Mouse (Mus musculus) ES-CJ7 (cell line): ENCODE data around the gene Prpf38a.

Source experiments
- DNase-seq: peaks from one replicate; pipeline ENCODE4 v3.0.0; 2011; ENCODE audit warnings: low read depth, low spot score

Gene Prpf38a

GRCm38 (mm10) chr4:108578840-108579742, at the start of gene Prpf38a, which contains the start of gene Orc1:
Gene Prpf38a (minus strand): TSS chr4:108579336.
Gene Orc1 (plus strand): TSS chr4:108579423.
- DNase-seq, result peak; percentile 98

GRCm38 (mm10) chr4:108627066-108627465, 47.9 kb upstream of the Prpf38a start:
- no peak for DNase-seq

GRCm38 (mm10) chr4:108621504-108621903, 42.4 kb upstream of the Prpf38a start:
- DNase-seq, result peak; percentile 56

DNA sequence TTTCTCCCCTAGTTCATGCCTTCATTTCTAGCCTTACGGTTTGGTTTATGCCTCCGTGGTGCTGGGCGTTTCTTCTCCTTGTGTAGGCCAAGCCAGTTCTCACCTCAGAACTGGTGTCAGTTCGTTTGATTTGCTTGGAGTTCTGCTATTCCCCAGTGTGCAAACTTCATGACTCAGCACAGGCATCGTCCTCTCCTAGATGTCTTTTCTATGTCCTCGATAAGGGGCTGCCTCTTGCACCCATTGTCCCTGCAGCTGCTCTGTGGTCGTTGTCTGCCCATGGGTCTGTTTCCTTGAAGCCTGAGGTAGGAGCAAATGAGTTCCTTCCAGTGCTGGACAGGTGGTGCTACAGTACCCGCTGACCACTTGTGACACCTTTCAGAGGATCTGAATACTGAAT, 41.4 kb upstream of the Prpf38a start:
- peak; percentile 22 for DNase-seq

DNA sequence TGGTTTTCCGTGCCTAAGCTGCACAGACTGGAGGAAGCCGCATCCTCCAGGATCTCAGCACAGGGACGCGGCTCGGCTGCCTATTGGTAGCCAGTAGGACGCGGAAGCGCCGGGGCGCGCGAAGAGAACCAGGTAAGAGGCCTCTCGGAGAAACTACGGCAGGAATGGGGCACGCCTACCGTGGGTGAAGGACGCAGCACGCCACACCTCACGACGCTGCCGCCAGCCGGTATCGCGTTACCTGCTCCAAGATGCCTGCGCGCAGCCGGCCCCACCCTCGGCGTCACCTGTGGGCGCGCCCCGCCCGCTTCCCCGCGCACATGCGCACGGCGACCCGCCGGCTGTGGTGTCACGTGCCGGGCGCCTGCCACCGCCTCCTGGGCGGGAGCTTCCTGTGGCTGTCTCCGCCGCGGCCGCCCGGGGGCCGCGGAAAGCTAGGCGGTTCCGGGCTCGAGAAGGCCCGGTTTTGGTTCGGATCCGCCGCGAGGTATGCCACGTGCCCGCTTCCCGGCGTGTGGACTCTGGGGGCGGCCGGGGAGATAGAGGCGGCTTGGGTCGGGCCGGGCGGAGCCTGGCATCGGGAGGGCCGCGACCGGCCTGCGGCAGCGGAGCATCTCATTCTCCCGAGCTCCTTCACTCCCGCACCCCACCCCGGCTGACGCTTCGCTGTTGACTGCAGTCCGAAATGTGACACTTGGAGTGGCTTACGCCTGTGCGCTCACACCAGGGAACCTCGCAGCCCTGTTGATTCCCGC, 40.6 kb upstream of the Prpf38a start, which contains the start of gene Cc2d1b:
TSS of gene Cc2d1b (plus strand) at position 354 of the 755 bp plus-strand sequence.
- peak; percentile 97 for DNase-seq

- peak; percentile 50 for DNase-seq
Observed at GRCm38 (mm10) chr4:108619165-108619564, 40.0 kb upstream of the Prpf38a start.

DNA sequence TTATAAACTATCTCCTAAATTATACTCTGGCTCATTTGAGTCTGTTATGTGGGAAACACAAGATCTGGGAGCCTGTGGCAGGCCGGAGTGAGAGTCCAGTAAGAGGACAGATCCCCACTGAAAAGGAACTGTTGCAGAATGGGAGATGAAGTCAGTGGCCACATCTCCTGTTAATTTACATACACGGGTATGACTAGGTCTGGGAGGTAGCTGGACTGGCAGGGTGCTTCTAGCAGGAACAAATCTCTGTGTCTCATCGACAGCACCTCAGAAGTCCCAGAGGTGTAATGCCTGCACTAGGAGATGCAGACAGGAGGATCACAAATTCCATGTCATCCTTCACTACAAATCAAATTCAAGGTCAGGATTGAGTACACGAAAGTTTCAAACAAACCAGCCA, 39.5 kb upstream of the Prpf38a start:
- DNase-seq, result peak; percentile 18

DNA sequence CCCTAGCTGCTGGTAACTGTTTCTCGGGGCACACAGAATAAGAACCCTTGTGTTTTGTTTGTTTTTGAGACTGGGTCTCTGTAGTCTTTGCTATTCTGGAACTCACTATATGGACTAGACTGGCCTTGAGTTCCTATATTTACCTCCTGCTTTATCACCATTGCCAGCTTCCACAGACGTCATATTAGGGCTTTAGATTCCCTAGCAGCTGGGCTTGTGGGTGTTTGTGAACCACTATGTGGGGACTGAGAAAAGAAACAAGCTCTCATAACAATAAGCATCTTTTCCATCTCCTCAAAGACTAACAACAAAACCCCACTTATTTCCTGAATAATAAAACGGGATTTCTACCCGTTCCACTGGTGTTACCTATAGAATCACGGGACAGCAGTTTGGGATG, 31.8 kb upstream of the Prpf38a start:
- no peak for DNase-seq

- DNase-seq, result no peak
Observed at GRCm38 (mm10) chr4:108608651-108609050, 29.5 kb upstream of the Prpf38a start.

DNA sequence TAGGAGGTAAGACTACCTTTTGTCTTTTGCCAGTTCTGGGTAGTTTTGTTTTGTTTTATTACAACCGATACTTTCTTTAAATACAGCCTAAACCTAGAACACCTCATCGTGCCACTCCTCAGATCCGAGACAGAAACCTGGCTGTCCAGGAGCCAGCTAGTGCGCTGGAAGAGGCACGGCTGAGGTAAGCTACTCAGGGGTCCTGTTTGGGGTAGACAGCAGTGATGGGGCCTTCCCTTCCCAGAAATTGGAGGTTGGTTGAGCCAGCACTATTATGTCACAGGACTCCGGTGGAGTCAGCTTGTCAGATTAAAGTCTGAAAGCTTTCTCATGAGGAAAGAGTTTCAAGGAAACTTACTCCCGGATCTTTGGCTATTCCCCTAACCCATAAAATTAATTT, 22.7 kb upstream of the Prpf38a start:
- DNase-seq, result no peak

DNA sequence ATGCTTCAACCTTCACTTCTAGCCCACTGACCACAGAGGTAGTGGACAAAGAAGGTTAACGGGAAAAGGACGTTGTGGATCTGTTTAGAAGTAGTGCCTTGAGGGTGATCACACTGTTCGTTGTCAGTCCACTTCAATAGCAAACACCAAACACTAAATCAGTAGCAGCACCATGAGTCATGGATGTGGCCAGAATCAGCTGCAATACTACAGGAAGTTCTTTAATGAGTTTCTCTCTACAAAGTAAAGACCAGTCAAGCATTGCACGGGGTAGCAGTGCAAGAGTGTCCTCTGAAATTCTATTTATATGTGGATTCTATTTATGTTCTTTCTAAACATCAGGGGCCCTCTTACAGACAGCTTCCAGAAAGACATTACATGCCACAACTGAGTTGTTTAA, 19.2 kb upstream of the Prpf38a start:
- no peak for DNase-seq

- DNase-seq, result no peak
Observed at GRCm38 (mm10) chr4:108595785-108596184, 16.6 kb upstream of the Prpf38a start.

GRCm38 (mm10) chr4:108593376-108593775, 14.2 kb upstream of the Prpf38a start:
- no peak for DNase-seq

DNA sequence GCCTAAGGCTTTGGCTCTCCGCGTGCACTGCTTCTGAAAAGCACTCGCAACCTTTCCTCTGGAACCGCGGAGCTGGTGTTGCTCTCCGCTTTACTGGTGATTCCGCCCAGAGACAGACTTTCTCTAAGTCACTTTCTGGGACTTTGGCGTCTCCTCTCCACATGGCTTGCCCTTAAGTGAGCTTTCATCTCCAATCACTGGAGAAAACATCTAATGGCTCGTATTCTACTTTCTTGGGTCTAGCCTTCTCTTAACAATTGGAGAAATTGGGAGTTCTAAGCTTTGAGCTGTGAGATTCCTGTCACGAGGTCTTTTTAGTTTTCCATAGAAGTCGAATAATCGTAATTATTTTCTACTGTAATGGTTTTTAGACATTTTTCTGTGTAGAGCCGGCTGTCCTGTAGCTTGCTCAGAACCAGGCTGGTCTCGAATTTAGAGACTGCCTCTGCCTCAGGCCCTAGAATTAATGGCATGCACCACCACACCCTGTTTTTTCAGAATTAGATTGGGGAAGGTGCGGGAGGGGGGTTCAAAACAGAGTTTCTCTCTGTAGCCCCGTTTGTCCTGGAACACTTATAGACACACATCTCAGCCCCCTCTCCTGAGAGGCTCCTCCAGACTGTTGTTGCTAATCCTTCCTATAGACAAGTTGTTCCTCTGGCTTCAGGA, 741 bp upstream of the Prpf38a start:
- DNase-seq, result no peak

DNA sequence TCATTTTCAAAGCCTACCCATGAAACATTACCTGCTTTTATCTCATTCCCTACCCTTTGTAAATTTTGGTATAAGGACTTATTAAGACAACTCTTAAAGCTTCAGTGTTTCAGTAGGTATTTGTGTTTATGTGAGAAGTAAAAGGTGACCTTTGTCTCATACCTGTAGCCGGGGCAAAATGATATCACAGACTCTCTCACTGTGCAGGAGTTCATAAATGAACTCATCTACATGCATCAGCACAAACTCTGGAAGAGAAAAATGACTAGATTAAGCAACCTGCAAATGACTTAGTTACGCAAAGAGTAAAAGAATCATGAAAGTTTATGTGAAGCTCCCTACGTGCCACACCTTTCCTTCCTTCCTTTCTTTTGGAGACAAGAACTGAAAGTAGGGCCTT, 6.5 kb downstream of the Prpf38a start:
- no peak for DNase-seq

DNA sequence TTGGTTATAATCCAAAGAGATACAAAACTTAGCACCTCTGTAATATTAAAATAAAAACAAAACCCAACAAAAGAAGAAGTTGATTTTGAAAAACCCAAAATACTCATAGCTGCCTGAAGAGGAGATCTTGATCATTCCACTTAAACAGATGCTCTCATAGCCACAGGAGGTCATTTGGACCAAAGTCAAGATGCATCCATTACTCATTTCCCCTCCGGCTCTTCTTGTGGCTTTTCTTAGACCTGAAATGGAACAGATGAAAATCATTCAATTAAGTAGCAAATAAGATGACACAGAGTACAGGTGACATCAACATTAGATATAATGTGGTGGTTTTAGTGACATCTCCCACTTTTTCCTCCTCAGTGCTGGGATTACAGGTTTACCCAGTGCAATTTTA, 14.1 kb downstream of the Prpf38a start:
- no peak for DNase-seq

DNA sequence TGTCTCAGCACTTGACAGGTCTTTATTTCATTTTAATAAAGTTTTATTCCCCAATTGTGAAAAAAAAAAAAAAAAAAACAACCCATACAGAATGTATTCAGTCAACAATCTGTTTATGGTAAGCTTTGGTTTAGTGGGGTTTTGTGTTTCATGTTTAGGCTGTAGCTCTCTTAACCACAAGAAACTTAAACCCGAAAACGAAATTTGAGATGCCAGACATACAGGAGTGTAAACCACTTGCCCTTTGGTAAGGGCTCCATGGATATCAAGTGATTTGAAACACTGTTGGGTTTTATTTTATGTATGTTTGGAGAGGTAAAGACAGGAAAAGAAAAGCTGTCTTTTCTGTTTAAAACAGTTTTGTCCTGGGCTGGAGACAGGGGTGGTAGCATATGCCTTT, 39.4 kb downstream of the Prpf38a start:
- DNase-seq, result no peak
